Mouse (Mus musculus): ENCODE measurements around the gene Prg2. TPM values are rescaled to one million over a fixed set of nuclear protein-coding genes. Genes with fewer than 3 reads are reported as not detected.

The Prg2 gene
- total RNA-seq, 4 experiments from 2014 or later = not detected

DNA sequence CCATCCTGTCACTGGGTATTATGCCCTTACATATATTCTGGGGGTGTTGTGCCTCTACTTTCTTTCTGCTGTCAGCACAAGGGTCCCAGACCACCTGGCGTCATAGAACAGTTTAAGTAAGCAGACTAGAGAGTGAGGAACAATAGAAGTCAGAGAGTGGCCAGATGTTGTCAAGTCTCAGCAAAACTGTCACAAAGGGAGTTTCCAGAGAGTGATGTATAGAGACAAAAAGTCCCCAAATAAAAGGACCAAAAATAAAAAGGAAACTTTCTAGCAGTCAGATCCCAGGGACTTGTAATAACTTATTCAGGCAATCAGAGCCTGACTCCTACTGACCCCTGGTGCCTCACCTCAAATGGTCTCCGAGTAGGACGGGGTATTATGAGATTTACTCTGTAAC lies 18.4 kb upstream of the Prg2 start:
- no peak for DNase-seq (ENCODE audit: low spot score in 2 of 2)

DNA sequence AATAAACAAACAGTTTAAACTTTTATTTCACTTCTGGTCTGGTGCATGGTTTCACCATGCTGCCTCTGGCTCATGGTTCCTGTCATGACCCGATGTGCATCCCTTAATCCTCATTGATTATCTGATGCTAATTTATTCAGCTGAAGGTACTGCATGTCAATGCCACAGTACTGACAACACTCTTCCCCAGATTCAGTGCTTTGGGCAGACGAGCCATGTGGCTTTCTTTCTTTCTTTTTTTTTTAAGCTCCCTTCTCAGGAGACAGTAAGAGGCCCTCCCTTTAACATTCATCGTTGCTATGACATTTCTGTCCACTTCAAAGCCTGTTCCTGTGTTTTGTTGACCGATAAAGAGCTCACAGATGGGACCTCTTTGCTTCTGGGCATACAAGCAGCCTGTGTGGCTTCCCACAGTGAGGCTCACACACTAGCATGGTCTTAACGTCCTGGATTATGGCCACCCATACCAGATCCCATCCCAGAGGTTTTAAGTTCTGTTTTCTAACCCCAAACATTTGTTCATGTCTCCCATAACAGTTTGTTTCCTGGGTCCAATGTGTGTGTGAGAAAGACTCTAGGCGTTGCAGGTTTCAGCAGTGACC lies 17.3 kb upstream of the Prg2 start:
- no peak for DNase-seq (ENCODE audit: low spot score in 2 of 2)

DNA sequence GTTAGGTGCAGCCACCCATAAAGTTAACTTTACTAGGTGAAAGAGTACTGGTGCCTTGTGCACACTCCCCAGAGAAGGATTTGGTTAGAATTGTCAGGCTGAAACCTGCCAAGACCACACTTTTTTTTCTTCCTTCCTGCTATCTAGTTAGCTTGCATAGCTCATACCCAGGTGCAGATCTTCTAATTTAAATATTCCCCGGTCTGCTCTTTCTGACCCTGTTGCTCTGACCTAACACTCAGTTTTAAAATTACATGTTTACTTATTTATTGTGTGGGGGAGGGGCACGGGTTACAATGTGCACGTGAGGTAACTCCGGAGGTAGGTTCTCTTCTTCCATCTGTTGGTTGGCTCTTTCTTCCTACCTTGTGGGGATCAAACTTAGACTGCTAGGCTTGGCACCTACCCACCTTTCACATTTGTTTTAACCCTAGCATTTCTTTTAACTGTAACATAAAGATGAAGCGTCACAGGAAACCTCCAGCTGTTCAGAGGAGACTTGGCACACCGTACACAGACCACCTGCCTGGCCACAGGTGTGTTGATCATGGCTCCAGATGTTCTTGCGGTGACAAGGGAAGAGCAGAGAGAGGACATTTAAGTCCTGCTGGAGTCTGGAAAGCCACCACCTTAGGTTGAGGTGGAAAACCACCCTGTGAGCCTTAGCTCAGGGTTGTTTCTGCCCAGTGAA lies 16.0 kb upstream of the Prg2 start:
- DNase-seq (ENCODE audit: low spot score in 2 of 2) = no peak

DNA sequence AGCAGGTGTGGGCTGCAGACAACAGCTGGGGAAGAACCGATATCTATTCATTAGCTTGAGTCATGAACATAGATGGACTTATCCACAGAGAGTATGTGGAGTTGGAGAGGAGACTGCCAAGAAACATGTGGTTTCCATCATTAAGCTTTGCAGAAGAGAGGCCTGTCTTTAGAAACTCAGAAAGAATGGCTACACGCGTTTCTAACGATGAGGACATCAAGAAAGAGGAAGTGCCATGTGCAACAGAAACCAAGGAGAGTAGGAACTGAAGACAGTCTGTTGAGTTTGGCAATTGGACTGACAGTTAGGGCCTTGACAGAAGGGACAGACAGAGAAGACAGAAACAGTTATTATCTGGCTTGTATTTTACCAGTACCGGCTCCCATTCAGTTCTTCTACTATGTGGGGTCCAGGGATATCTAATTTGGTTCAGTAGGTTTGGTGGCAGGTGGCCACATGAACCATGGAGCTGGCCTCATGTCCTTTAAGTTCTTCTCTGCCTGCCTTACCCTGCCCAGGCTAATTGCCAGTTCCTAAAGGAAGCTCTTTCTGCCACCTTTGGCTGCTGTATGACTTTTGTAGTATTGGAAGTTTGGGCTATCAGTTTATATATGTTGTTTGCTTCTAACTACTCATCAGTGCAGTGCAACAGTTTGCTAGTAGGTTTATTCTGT lies 12.8 kb upstream of the Prg2 start:
- DNase-seq (ENCODE audit: low spot score in 2 of 2) = no peak

GRCm38 (mm10) chr2:84975580-84975979 lies 4.7 kb upstream of the Prg2 start:
- no peak for DNase-seq (ENCODE audit: low spot score in 2 of 2)

DNA sequence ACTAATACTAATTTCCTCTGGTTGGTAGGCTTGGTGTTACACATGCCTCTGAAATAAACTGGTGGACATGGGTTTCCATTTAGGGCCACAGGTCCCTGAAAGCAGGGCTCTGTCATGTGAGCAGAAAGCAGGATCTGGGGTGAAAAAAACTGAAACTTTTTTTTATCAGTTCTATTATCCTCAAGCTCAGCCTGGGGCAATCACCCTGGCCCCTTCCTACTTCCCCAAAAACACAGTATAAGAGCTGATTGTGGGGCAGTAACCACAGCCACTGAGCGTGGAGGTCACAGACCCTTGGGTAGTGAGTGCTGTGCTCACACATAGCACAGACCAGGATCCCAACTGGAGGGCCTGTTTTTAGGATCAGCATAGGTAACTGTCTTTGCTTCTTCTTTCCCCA lies 7.7 kb downstream of the Prg2 start, which contains the start of gene Prg3:
Prg3 (plus strand) TSS at position 286 of the 400 bp plus-strand sequence.
- no peak for DNase-seq (ENCODE audit: low spot score in 2 of 2)

GRCm38 (mm10) chr2:84996376-84996775 lies 16.1 kb downstream of the Prg2 start:
- DNase-seq (ENCODE audit: low spot score in 2 of 2) = no peak

GRCm38 (mm10) chr2:84999486-85000181 lies 19.4 kb downstream of the Prg2 start:
- no peak for DNase-seq (ENCODE audit: low spot score in 2 of 2)

- DNase-seq (ENCODE audit: low spot score in 2 of 2) = no peak
Measured at GRCm38 (mm10) chr2:85001497-85001896, 21.2 kb downstream of the Prg2 start.

DNA sequence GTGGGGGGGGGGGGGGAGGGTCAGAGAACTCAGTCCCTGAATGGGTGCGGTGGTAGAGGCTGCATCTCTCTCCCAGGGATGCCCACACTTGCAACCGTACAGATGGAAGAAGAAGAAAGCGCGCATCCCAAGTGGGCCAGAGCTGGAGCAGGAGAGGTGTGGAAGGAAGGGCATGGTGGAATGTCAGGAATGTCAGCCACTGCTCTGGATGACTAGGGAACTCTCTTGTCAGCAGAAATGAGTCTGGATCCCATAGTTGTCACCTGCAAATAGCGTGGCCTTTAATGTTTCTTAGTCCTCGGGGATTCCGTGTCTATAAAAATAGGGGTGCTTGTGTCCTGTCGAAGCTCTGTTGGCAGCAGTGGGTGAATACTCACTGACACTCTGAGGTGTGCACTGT lies 22.3 kb downstream of the Prg2 start:
- DNase-seq (ENCODE audit: low spot score in 2 of 2) = no peak

DNA sequence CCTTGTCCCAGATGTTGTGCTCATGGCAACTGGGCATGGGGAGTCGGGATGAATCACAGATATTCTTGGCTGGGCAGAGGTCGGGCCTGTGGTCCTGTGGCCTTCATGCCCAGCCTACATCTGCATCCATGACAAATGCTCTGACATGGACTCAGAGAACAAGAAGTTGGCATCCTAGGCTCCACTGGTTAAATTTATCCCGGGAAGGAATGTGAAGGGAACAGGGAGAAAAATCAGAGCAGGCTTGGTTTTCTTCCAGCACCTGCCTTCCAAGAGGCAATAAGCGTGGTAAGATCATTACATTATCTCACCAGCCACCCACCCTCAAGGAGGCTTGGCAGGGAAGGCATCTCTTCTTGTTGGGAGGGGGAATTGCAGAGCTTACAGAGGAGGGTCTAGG lies 24.1 kb downstream of the Prg2 start:
- peak in 1 of 2 experiments; percentile 15 for DNase-seq (ENCODE audit: low spot score in 2 of 2)

DNA sequence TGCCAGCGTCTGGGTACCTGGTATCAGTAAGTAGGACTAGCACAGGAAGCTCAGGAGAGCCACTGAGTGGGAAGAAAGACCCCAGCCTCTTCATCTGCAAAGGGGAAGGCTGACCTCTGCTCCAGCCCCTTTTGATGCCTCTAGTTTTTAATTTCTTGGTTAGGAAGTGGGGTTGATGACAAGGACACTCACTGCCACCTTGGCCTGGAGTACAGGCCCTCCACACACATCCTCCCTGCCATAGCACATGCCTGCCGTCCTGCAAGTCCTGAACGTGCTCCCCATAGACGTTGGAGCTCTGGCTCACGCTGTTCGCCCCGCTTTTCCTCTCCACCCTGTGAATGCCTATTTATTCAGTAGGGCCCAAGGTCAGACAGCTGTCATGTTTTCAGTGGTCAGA lies 26.3 kb downstream of the Prg2 start:
- DNase-seq (ENCODE audit: low spot score in 2 of 2) = no peak

- peak in 1 of 2 experiments; percentile 27 for DNase-seq (ENCODE audit: low spot score in 2 of 2)
Measured at GRCm38 (mm10) chr2:85007729-85008128, 27.5 kb downstream of the Prg2 start.

- no peak for DNase-seq (ENCODE audit: low spot score in 2 of 2)
Measured at GRCm38 (mm10) chr2:85009212-85009611, 29.0 kb downstream of the Prg2 start.

DNA sequence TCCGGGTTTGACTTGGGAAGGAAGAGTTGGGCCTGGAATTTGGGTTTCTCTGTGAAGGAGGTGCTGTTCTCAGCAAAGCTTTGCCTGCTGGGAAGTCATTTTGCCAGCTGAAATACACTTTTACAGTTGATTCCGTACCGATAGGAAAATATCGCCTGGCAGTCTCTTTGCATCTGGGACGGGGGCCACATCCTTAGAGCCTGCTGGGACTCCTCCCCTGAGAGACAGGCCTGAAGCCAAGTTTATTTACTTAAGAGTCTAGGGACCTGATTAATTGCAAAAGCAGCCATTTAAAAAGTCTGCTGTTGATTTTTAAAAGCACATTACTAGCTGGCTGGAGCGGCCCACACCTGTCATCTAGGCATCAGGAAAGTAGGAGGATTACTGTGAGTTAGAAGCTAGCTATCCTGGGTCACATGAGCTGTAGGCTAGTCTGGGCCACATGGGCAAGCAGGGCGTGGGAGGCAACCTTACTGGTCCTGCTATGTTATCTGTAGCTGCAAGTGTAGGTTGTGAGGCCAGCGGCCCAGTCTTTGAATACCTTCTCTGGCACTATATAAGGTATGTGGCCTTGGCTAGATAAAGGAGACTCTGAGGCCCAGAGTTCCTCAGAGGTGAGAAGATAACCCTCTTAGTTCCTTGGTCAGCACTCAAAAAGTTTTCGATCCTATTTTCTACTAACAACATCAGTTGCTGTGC lies 31.8 kb downstream of the Prg2 start:
- DNase-seq (ENCODE audit: low spot score in 2 of 2) = no peak

- peak in 1 of 2 experiments; percentile 30 for DNase-seq (ENCODE audit: low spot score in 2 of 2)
Measured at GRCm38 (mm10) chr2:85012679-85013078, 32.4 kb downstream of the Prg2 start.

GRCm38 (mm10) chr2:85013826-85014587 lies 33.7 kb downstream of the Prg2 start:
- no peak for DNase-seq (ENCODE audit: low spot score in 2 of 2)

DNA sequence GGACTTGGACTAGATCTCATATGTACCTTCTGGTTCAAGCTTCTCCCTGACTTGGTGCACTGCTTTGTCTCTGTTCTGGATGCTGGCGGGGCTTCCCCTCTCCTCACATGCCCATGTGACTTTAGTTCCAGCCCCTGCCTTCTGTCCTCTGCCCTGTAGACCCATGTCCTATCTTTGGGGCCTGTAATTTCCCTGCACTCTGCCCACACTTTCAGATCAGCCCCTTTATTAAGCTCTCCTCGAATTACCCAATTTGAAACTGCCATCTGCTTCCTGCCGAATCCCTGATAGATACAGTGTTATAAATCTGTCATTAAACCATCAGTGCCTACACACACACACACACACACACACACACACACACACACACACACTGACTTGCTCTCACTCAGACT lies 34.3 kb downstream of the Prg2 start:
- DNase-seq (ENCODE audit: low spot score in 2 of 2) = peak; percentile 42 to 51

- DNase-seq (ENCODE audit: low spot score in 2 of 2) = no peak
Measured at GRCm38 (mm10) chr2:85022043-85022442, 41.8 kb downstream of the Prg2 start.

GRCm38 (mm10) chr2:85026178-85026577 lies 45.9 kb downstream of the Prg2 start:
- DNase-seq (ENCODE audit: low spot score in 2 of 2) = no peak

- DNase-seq (ENCODE audit: low spot score in 2 of 2) = no peak
Measured at GRCm38 (mm10) chr2:85027281-85027680, 47.0 kb downstream of the Prg2 start.

Measured in layer of hippocampus, adult 8-10 months (tissue).